Mouse (Mus musculus) forebrain, embryonic 14.5 days (tissue): ENCODE data around the gene Sspo. TPM values are rescaled to one million over a fixed set of nuclear protein-coding genes. Genes with fewer than 3 reads are reported as not detected.
A peak's percentile ranks its signal among the peaks of the same experiment; 100 is the strongest.

Experiments
- ATAC-seq: fragments of 200-750 bp; cut with Nextera tagmentation; 2 replicates; pipeline ENCODE4 v1.8.0; 2017; ENCODE audit warnings: mild to moderate bottlenecking, moderate library complexity
- DNase-seq: peaks from one replicate; pipeline ENCODE4 v3.0.0-alpha.2; 2015; ENCODE audit warnings: low spot score
- H3K27ac ChIP-seq: fragments of 300-500 bp; sonication (generic); 2 replicates; pipeline ENCODE4 v1.5.1; 2014; ENCODE audit warnings: low read depth, mild to moderate bottlenecking, control low read depth, low read length, moderate library complexity
- H3K27me3 ChIP-seq: fragments of 300-500 bp; sonication (generic); replicated peaks from 2 replicates; pipeline ENCODE4 v1.6.1; 2014; ENCODE audit warnings: low read length, control low read depth, mixed read lengths; ENCODE audit not compliant: control insufficient read depth, insufficient read depth
- H3K36me3 ChIP-seq: fragments of 300-500 bp; sonication (generic); 2 replicates; pipeline ENCODE4 v1.6.1; 2014; ENCODE audit warnings: low read length, control low read depth; ENCODE audit not compliant: control insufficient read depth, insufficient read depth
- H3K4me1 ChIP-seq: fragments of 300-500 bp; sonication (generic); 2 replicates; pipeline ENCODE4 v1.6.1; 2014; ENCODE audit warnings: antibody characterized with exemption, low read length, control low read depth; ENCODE audit not compliant: control insufficient read depth, insufficient read depth
- H3K4me2 ChIP-seq: fragments of 300-500 bp; sonication (generic); 2 replicates; pipeline ENCODE4 v1.6.1; 2014; ENCODE audit warnings: mild to moderate bottlenecking, control low read depth, low read length
- H3K4me3 ChIP-seq: fragments of 300-500 bp; sonication (generic); 2 replicates; pipeline ENCODE4 v1.5.1; 2014; ENCODE audit warnings: low read depth, low read length, control low read depth
- H3K9ac ChIP-seq: fragments of 300-500 bp; sonication (generic); 2 replicates; pipeline ENCODE4 v1.6.1; 2014; ENCODE audit warnings: mild to moderate bottlenecking, low read length, control low read depth, moderate library complexity
- H3K9me3 ChIP-seq: fragments of 300-500 bp; sonication (generic); replicated peaks from 2 replicates; pipeline ENCODE4 v1.6.1; 2016; ENCODE audit warnings: low read length, control low read depth, mixed read lengths; ENCODE audit not compliant: control insufficient read depth
- WGBS: fragments of 180-500 bp; shearing (Covaris S2); extraction: QIAGEN DNeasy Blood & Tissue Kit; methylation state at CpG from one replicate; pipeline ENCODE4 v1.1.7; 2014; 5-methylcytosine and 5-hydroxymethylcytosine counted together
- polyA plus RNA-seq: library from polyadenylated mRNA; unstranded; fragments of >200 nt; fragmentation: Nextera tagmentation; extraction: Ambion mirVana; gene quantifications from 2 replicates; pipeline ENCODE4 v1.2.1, GENCODE M21; 2014

Gene Sspo
- polyA plus RNA-seq, 1 experiment from 2014 or later = 0.48 TPM

DNA sequence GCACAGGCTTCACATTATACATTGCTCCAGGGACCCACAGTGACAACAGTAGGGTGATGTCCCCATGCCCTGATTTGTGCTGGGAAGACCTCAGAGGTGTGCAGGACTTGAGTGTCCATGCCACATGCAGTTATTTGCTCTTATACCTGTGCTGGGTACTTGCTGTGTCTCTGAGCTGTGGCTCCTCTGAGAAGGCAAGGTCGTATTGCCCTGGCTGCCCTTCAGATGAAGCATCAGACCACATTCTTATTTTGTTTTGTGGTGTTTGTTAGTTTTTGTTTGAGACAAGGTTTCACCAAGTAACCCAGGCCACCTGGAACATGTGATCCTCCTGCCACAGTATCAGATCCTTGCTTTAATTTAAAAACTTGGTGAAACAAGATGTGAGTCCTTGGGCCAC, 33.1 kb upstream of the Sspo start:
- Histone ChIP-seq H3K4me3 (no peak overlapping the region), H3K27me3 (no peaks in the 10 kb centered on the region), H3K36me3 (peaks cover 85% of the 10 kb centered on the region), H3K4me1 (no peaks in the 10 kb centered on the region), H3K4me2 (no peak overlapping the region), H3K27ac (no peak overlapping the region), H3K9me3 (no peaks in the 10 kb centered on the region), H3K9ac (no peak overlapping the region)
- WGBS = 90% methylated on average over 1 of the region's 1 CpGs
- ATAC-seq (no peak), DNase-seq (no peak)

DNA sequence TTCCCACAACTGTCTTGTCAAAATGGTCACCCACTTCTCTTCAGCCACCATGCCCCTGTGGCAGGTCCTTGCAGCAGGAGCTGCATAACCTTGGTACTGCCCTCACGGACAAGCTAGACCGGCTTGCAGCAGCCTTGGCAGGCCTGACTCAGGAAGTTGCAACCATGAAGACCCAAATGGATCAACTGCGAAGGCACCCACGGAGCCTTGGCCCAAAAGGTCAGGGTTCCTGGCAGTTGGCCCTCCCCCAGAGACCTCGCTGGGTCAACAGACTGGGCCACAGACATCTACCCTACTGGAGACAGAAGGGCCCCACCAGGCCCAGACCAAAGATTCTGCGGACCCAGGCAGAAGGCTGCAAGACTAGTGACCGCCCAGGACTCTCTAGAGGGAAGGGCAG, 32.4 kb upstream of the Sspo start:
- no peaks in the 10 kb centered on the region for H3K27me3 ChIP-seq
- no peak overlapping the region for H3K4me3 ChIP-seq
- ATAC-seq = no peak
- WGBS = 96% methylated on average over 7 of the region's 7 CpGs
- H3K4me2 ChIP-seq = no peak overlapping the region
- no peaks in the 10 kb centered on the region for H3K4me1 ChIP-seq
- H3K36me3 ChIP-seq = peaks cover 77% of the 10 kb centered on the region
- DNase-seq = no peak
- no peaks in the 10 kb centered on the region for H3K9me3 ChIP-seq
- H3K27ac ChIP-seq = no peak overlapping the region
- H3K9ac ChIP-seq = no peak overlapping the region

DNA sequence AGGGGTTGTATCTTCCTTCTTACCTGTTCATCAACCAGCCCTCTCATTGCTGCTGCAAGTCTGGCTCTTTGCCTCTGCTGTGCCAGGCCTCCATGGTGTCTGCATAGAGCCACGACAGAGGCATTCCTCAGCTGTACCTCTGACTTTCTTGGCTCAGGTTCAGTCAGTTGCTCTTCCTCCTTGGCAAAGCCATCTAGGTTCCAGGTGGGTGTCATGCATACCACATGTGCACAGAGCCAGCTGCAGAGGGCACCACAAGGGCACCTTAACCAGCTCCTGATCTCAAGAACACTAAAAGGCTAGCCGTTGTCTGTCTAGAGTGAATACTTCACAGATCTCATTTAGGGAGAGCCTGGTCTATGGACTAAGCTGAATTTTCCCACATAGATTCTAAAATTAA, 31.5 kb upstream of the Sspo start:
- Histone ChIP-seq H3K4me3 (no peak overlapping the region), H3K9ac (no peak overlapping the region), H3K4me1 (no peaks in the 10 kb centered on the region), H3K9me3 (no peaks in the 10 kb centered on the region), H3K27ac (no peak overlapping the region), H3K4me2 (no peak overlapping the region), H3K36me3 (peaks cover 69% of the 10 kb centered on the region), H3K27me3 (no peaks in the 10 kb centered on the region)
- ATAC-seq = no peak
- 89% methylated on average over 2 of the region's 2 CpGs for WGBS
- no peak for DNase-seq

- DNase-seq = no peak
- no peaks in the 10 kb centered on the region for H3K9me3 ChIP-seq
- H3K4me1 ChIP-seq = no peaks in the 10 kb centered on the region
- no peak overlapping the region for H3K4me3 ChIP-seq
- peaks cover 27% of the 10 kb centered on the region for H3K36me3 ChIP-seq
- no peak overlapping the region for H3K4me2 ChIP-seq
- no peak overlapping the region for H3K27ac ChIP-seq
- 11% methylated on average over 2 of the region's 2 CpGs for WGBS
- no peak overlapping the region for H3K9ac ChIP-seq
- 0 out of 2 replicates have a peak, but pooled peaks have one; percentile 40 for ATAC-seq
- H3K27me3 ChIP-seq = no peaks in the 10 kb centered on the region
Observed at GRCm38 (mm10) chr6:48420647-48421046, 27.4 kb upstream of the Sspo start.

- 66% methylated on average over 3 of the region's 3 CpGs for WGBS
- H3K4me2 ChIP-seq = no peak overlapping the region
- ATAC-seq = no peak
Observed at GRCm38 (mm10) chr6:48423336-48423735, 24.7 kb upstream of the Sspo start.

GRCm38 (mm10) chr6:48424074-48424473, 24.0 kb upstream of the Sspo start:
- H3K27ac ChIP-seq = no peak overlapping the region
- H3K4me2 ChIP-seq = no peak overlapping the region
- H3K4me1 ChIP-seq = no peaks in the 10 kb centered on the region
- no peaks in the 10 kb centered on the region for H3K9me3 ChIP-seq
- no peak overlapping the region for H3K9ac ChIP-seq
- no peak for DNase-seq
- ATAC-seq = no peak
- H3K4me3 ChIP-seq = no peak overlapping the region
- WGBS = 71% methylated on average over 5 of the region's 5 CpGs
- H3K27me3 ChIP-seq = no peaks in the 10 kb centered on the region
- H3K36me3 ChIP-seq = no peaks in the 10 kb centered on the region

More at GRCm38 (mm10) chr6:48423336-48423735, 24.7 kb upstream of the Sspo start:
- no peak overlapping the region for H3K4me3 ChIP-seq
- H3K4me1 ChIP-seq = no peaks in the 10 kb centered on the region
- no peaks in the 10 kb centered on the region for H3K9me3 ChIP-seq
- H3K9ac ChIP-seq = no peak overlapping the region
- no peak for DNase-seq
- 0 out of 2 replicates have a peak, but pooled peaks cover 2% of the 10 kb centered on the region for H3K36me3 ChIP-seq
- no peaks in the 10 kb centered on the region for H3K27me3 ChIP-seq
- no peak overlapping the region for H3K27ac ChIP-seq

- no peak for DNase-seq
- Histone ChIP-seq H3K27ac (no peak overlapping the region), H3K4me2 (no peak overlapping the region), H3K4me1 (no peaks in the 10 kb centered on the region), H3K36me3 (no peaks in the 10 kb centered on the region), H3K9ac (no peak overlapping the region), H3K9me3 (no peaks in the 10 kb centered on the region), H3K4me3 (no peak overlapping the region), H3K27me3 (no peaks in the 10 kb centered on the region)
- 81% methylated on average over 5 of the region's 5 CpGs for WGBS
- ATAC-seq = no peak
Observed at GRCm38 (mm10) chr6:48426956-48427355, 21.1 kb upstream of the Sspo start.

DNA sequence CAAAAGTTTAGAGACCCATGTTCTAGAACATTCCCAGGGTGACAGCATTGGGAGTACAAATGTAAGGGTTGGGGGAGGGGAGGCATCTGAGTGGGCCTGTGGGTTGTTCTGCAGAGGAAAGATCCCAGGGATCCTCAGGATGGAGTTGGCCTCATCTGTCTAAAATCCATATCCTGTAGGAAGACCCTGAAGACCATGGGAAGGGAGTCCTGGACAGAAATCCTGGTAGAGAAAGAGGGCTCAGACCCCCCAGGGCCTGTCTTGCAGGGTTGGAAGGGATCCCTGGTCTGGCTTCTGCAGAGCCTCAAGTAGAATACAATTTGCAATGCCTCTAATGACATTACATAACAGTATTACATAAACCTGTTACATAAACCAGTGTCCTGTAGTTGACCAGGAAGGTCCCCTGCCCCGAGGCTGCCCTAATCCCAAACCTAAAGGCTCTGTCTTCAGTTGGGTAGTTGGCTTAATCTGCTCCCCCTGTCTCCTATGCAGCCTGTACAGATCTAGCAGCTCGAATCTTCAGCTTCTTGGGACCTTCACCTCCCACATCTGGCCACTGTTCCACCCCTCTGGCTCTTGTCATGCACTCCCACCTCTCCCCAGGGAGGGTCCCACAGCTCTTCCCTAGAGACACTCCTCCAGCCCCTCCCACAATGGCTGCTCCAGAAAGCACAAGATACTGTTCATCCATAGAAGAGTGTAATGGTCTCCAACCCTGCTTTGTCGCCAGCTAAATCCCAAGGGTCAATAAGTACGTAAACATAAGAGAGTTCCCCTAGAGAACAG, 19.1 kb upstream of the Sspo start:
- no peak overlapping the region for H3K4me2 ChIP-seq
- no peak overlapping the region for H3K9ac ChIP-seq
- no peaks in the 10 kb centered on the region for H3K36me3 ChIP-seq
- no peaks in the 10 kb centered on the region for H3K9me3 ChIP-seq
- H3K27ac ChIP-seq = no peak overlapping the region
- H3K27me3 ChIP-seq = no peaks in the 10 kb centered on the region
- ATAC-seq (no peak), DNase-seq (no peak)
- WGBS = 73% methylated on average over 4 of the region's 4 CpGs
- H3K4me3 ChIP-seq = no peak overlapping the region
- H3K4me1 ChIP-seq = no peaks in the 10 kb centered on the region

DNA sequence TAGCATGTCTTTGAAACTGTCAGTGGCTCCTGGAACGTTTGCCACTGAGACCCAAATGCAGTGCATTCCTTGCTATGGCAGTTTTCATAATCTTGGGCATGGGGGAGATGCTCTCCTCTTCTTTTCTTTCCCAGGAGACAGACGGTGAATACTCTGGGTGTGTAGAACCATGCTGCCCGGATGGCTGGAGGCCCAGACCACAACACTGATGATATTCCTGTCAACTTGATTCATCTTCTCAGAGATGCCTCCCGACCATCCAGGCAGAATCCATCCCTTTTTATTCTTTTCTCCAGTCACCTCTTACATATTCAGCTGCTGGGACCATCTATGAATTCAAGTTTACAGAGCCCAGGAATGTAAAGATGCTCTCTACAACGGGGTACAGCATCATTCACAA, 17.3 kb upstream of the Sspo start:
- Histone ChIP-seq H3K4me3 (no peak overlapping the region), H3K9me3 (no peaks in the 10 kb centered on the region), H3K9ac (no peak overlapping the region), H3K36me3 (no peaks in the 10 kb centered on the region), H3K4me1 (no peaks in the 10 kb centered on the region), H3K27me3 (no peaks in the 10 kb centered on the region), H3K4me2 (no peak overlapping the region), H3K27ac (no peak overlapping the region)
- DNase-seq (no peak), ATAC-seq (no peak)
- 81% methylated on average over 5 of the region's 5 CpGs for WGBS
